Mouse (Mus musculus): ENCODE data around the gene Mfng.

Gene Mfng

DNA sequence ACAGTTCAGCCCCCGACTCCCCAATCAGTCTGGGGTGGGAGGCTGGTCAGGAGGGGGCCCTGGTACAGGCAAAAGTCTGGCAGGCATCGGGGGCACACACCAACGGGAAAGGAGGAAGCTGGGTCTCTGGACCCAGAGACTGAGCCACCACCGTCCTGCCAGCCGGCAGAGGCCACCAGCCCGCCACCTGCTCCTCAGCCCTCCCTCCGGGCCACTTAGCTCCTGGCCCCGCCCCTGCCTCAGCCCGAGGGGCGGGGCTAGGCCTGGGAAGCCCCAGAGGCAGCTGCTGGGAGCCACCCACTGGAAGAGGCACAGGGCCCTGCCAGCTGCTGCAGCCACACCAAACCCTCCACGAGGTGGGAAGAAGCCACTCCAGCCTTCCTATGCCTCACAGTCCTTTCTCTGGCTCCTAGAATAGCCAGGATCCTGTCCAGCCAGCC, at the start of gene Mfng:
TSS of gene Mfng (minus strand) at position 186 of the 440 bp plus-strand sequence.
- in situ Hi-C loops (cut with MboI, MseI) = no loop called here

DNA sequence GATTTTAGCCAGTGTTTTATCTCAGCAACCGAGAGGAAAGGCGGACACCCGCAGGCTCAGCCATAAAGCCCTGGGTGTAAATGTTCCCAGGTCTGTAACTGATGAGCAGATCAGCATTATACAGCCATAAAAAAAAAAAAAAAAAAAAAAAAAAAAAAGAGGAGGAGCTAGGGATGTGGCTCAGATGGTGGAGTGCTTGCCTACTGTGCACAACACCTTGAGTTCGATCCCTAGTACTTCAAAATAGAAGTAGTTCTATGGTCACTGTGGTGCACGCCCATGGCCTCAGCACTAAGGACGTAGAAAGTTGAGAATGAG, 42.8 kb upstream of the Mfng start:
- in situ Hi-C loops (cut with MboI, MseI) = no loop called here

DNA sequence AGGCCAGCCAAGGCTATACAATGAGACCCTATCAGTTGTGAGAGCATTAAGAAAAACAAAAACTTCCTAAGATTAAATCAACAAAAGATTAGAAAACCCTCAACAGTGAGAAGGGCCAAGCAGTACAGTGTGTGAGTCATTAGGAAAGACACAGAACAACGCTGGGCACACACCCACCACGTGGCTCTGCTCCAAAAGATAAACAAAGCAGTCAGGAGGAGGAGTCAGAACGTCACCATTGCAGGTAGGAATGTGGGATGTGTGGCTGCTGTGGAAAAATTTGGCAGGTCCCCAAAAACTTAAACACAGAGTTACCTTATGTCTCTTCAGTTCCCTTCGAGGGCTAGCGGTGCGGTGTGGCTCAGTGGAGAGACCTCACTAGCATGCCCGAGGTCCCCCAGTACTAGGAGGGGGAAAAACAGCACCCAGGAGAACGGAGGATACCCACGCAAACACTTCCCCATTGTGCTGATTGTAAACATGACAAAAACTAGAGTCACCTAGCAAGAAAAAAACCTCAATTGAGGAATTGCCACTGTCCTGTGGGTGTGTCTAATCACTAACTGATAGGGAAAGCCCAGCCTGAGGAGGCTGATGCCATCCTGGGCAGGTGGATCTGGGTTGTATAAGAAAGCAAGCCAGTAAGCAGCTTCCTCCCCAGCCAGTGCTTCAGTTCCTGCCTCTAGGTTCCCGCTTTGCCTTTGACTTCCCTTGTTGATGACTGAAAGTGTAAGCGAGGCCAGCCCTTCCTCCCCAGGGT, 42.2 kb upstream of the Mfng start:
- in situ Hi-C loops (cut with MboI, MseI) = no loop called here

DNA sequence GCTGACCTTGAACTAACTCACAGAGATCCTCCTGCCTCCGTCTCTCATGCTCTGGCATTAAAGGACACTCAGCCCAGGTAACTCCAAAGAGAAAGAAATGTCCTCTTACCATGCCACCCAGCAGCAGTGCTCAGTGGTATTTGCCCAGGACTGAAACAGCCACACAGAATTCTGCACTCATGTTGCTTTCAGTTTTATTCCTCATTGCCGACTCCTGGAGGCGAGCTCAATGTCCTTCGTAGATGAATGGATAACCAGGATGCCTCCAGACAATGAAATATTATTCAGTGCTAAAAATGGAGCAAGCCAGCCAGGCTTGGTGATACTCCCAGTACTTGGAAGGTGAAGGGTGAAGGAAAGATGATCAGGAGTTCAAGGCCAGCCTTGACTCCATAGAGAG, 40.3 kb upstream of the Mfng start:
- in situ Hi-C loops (cut with MboI, MseI) = no loop called here

DNA sequence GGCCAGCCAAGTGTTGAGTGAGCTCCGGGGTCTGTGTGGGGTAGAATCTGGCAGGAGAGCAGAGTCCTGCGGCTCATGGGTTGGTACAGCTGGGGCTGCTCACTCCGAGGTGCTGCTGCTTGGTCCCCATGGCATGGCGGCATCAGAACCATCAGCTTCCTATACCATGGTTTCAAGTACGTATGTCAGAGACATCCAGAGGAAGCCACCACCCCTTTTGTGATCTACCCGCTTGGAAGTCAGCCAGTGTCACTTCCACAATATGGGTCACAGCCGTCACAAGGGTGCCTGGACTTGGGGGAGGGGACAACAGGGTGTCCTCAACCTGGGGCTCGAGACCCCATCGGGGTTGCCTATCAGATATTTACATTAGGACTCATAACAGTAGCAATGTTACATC, 36.9 kb upstream of the Mfng start:
- in situ Hi-C loops (cut with MboI, MseI) = no loop called here

DNA sequence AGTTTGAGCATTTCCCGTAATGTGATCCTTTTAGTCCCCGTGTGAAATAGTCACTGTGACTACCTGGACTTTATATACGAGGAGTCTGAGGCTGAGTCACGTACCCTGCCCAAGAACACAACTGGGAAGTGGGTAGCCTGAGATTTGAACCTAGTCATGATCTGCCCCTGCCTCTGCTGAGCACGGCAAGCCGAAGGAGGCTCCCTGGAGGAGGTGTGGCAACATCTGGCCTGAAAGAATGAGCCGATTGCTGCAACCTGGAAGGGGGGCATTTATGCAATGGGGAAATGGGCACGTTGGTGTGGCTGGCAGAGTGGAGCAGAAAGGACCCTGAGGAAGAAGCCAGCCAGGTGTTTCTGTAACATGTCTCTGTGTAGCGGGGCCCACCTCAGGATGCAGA, 36.5 kb upstream of the Mfng start:
- in situ Hi-C loops (cut with MboI, MseI) = no loop called here

DNA sequence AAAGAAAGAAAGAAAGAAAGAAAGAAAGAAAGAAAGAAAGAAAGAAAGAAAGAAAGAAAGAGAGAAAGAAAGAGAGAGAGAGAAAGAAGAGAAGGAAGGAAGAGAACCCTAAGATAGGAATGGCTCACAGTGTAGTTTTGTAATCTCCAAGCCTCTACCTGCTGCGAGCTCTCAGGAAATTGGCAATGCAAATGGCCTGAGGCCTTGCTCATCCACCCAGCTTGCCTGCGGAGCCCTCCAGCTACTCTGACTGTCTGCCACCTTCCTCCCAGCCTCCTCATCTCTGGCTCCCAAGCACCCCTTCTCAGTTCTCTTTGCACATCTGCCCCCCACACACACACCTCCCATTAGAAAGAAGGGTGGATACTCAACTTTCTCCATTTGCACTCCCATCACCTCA, 35.7 kb upstream of the Mfng start:
- in situ Hi-C loops (cut with MboI, MseI) = no loop called here

DNA sequence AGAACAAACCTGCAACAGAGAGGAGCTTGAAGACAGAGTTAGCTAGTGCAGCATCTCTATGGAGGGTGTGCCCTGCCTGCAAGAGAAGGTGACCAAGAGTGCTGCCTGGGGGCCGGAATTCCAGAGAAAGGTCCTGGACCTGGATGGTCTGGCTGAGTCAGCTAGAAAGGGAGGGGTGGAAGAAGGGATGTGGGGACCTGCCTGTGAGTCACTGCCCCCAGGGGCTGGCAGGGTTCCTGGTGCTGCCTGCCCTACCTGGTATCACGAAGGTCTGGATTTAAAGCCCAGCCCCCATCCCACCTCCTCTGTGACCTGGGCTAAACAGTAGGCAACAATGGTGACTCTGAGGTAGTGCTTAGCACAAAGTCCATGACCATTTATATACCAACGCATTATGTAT, 33.9 kb upstream of the Mfng start:
- in situ Hi-C loops (cut with MboI, MseI) = no loop called here

DNA sequence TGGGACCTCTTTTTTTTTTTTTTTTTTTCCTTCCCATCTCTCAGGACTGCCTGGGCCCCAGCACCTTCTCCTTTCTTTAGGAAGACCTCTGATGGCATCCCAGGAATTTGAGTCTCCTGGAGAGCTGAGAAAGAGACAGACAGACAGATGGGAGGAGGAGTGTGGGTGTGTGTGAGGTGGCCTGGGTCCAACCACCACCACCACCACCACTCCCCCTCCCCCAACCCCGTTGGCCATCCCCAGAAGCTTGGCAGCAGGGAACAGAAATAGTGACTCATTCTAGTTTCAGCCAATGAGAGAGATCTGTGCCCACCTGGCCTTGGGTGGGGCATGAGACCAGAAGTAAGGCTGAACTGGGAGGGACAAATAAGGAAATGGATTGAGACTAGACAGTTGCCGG, 33.3 kb upstream of the Mfng start:
- in situ Hi-C loops (cut with MboI, MseI) = no loop called here

DNA sequence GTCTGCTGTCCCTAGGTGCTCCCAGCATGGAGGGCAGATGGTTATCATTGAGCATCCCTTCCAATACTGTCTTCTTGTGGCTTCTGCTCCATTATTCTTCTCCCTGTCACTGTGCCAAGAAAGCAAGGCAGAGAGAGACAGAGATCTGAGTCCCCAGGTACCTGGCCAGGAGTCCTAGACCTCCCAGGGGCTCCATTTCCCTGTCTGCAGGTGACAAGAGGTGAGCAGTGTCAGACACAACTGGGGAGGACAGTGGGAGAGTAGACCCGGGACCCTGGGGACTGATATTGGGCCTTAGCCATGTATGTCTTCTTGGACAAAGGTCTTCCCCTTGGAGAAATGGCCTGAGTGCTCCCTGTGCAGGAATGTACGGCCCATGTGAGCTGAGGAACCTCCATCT, 32.1 kb upstream of the Mfng start:
- in situ Hi-C loops (cut with MboI, MseI) = no loop called here

DNA sequence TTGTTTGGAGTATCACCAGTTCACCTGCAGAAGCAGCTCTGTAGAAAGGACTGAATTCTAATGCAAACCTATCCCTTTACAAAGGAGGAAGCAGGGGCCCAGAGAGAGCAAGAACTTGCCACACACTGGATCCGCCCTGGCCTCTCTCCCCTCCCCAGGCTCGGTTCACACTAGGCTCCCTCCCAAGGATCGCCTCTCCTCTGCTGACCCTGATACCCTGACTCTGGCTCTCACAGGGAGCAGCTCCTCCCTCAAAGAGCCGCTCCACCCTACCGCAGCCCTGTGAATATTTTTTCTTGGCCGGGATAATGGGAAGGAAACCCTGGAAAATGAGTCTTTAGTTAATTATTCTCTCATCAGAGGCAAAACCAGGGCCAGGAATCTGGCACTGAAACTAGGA, 31.1 kb upstream of the Mfng start:
- in situ Hi-C loops (cut with MboI, MseI) = no loop called here

DNA sequence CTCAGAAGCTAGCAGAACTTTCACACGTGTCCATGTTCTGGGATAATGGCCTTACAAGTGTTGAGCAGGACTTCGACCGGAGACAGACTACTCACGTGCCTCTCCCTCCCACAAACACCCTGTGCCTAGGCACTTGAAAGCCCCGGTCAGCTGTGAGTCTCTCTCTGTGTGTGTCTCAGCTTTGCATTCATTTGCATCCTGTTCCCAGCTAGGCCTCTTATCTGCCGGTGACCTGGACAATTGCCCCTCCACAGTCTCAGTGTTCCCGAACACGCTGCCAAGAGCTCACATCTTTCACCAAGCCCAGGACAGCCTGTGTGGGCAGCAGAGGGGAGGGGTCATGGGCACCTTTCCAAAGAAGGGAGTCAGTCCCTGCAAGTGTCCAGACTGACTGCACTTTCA, 30.2 kb upstream of the Mfng start:
- in situ Hi-C loops (cut with MboI, MseI) = no loop called here

DNA sequence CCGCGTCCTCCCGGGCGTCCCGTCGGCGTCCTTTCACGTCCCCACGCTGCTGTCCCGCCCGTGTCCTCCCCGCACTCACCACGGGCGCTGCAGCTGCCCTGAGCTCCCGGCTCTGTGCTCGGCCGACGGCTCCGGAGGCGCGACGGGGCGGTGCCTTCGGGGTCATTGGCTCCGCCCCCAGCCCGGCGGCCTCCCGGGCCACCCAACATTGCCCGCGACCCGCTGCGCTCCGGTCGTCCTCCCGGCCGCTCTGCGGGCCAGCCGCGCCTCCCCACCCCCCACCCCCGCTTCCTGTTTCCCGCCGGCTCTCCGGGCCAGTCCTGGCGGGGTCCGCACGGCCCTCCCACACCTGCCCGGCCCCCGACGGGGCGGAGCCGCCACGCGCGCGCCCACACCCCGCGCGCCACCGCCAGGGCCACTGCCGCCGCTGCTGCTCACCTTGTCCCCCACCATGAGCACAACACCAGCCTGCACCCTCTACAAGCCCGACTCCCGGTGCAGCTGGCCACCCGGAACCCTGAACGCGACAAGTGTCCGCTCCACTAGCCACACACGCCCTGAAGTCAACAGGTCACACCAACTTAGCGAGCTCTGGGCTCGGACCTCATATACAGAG, 29.6 kb upstream of the Mfng start, which contains the start of gene Card10:
TSS of gene Card10 (minus strand) at position 267 of the 616 bp plus-strand sequence.
- in situ Hi-C loops (cut with MboI, MseI) = no loop called here

DNA sequence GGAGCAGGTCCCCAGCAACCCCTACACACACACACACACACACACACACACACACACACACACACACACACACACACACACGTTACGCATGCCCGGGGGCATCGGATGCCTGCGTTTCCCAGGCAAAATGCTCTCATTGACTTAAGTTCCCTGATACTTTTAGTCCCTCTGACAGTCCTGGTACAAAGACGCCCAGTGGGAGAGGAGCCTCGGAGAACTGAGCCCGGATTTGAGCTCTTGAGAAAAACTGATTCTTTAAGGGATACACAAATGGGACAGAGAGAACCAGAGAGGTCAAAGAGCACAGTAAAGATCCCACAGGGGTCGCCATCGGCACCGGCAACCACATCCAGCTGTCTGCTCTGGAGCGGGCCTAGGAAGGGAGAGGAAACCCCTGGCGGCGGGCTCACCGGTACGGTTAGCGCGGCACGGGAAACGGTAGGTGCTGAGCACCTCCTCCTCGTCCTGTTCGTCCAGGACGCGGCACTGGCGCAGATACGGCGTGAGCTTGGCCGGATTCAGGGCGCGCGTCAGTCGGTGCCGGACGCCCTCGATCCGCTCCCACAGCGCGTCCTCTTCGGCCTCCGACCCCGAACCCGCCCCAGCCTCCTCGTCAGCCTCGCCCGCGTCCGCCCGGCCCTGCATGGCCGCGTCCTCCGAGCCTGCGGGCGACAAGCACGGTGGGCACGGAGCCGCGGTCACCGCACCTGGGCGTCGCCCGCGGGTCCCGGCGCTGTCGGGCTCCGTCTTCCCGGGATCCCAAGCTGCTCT, 28.9 kb upstream of the Mfng start:
- in situ Hi-C loops (cut with MboI, MseI) = no loop called here

DNA sequence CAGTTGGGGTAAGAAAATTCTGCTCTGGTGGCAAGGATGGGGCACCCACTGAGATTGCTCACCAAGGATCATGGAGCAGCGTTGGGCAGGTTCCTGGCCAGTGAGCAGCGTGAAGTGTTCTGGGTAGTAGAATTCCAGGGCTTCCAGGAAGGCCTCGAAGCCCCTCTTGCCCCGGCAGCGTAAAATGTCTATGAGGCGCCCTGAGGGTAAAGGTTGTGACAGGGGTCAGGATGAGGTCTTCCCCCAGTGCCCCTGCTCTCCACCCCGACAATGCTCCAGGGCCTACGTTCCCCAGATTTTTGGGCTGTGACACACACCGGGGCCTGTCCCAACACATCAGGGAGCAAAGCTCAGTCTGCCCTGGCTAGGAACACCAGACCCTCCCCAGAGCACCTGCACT, 28.3 kb upstream of the Mfng start:
- in situ Hi-C loops (cut with MboI, MseI) = no loop called here

DNA sequence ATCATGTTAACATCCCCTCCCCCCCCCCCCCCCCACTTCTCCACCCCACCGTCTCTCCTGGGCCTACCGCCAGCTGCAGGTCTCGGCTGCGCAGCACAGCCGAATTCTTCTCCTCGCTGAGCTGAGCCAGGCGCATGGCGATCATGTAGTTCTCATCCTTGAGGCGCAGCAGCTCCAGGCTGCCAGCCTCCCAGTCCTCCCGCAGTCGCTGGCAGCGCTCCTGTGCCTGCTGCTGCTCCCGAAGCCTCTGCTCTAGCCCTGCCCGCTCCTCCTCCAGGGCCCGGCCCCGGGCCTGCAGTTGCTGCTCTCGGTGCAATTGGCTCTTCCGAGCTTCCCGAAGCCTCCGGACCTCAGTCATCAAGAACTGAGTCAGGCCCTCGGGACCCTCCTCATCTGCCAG, 25.8 kb upstream of the Mfng start:
- in situ Hi-C loops (cut with MboI, MseI) = no loop called here

DNA sequence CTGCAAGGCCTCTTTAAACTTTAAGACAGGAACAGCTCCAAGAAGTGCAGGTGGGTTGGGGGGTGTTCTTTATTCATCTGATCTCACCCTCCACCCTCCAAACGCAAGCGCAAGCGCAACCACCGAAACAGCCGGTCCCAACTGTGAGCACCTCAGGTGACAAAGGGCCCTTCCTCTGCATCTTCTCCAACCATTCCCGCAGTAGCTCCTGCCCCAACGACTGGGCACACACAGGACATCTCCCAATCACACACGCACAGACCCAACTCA, 23.7 kb upstream of the Mfng start:
- in situ Hi-C loops (cut with MboI, MseI) = no loop called here

DNA sequence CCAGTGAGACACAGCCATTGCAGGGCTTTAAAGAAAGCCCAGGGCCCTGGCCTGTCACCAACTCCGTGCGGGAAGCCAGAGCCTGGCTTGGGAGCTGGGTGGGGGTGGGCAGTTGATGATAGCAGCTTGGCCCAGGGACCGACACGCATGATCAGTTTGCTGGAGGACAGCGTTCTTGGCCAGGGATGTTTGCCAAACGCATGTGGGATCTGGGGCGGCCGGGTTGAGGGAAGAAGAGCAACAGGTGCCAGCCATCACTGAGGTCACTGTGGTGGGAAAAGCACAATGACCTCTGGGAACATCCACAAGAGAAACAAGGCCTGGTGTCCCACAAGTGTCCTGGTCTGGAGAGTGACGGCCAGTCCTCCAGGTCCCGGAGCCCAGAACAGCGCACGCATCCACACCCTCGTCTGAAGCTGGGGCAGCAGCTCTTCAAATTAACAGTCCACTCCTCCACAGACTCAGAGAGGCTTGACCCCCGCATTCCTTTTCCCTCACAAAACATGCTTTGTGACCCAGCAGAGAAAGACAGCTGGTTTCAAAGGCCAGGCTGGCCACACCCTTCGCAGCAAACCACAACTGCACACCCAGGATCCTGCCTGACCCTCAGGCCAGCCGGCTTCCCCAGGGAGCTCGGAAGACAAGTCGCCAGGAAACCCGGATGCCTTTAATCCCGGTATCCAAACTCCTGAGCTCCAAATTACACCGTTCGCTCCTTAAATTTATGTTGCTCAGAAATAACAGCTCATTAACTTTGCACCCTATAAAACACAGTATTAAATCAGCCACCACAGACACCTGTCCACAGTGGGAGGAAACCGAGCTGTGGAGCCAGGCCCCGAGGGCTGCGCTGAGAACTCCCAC, 23.2 kb upstream of the Mfng start:
- in situ Hi-C loops (cut with MboI, MseI) = no loop called here

DNA sequence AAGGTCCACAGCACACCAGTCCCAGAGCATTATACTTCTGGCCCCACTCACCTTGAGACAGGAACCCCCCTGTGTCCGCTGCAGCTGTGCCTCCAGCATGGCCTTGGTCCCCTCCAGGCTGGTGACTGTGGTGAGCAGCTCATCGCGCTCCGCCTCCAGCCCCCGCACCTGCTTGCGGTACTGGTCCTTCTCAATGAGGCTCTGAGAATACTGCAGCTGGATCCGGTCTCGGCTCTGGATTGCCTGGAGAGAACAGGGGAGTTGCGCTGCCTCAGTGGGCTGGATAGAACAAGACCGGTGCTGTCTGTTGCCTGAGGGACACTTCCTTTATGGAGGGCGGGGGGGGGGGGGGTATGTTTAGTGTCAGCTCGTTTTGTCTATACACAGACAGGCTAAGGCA, 17.7 kb upstream of the Mfng start:
- in situ Hi-C loops (cut with MboI, MseI) = no loop called here

DNA sequence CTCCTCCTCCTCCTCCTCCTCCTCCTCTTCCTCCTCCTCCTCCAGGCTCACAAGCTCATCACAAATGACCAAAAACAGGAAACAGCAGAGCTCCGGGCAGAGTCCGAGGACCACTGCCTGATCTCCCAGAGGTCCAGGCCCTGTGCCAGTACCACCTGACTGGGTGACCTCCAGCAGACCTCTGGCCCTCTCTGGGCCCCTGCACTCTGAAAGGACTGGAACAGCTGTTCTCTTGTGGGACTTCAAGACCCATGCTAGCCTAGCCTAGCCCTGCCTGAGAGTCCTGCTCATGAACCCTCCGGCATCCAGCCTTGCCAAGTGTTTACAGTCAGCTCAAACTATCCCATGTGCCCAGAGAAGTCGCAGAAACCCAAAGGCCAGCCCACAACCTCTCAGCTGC, 17.2 kb upstream of the Mfng start:
- in situ Hi-C loops (cut with MboI, MseI) = no loop called here

DNA sequence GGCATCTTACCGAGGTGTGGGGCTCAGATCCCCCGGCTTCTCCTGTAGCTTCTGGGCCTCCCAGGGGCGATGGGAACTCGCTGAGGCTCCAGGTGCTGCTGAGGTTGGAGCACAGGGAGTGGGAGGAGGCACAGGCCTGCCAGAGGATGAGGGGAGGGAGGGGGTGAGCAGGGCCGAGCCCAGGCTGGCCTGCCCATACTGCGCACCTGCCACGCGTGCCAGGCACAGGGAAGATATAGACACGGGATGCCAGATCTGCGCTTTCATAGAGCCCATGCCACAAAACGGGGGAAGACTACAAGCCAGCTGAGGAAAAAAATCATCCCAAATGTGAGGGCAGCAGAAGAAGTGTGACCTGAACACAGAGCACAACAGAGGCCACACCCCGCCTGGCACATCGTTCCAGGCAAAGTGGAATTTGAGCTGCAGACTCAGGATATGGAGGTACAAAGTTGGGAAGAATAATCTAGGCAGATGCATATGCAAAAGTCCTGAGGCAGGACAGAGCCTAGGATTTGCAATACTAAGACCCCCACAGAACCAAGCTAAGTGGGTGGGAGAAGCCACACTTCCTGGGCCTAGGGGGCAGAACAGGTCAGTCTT, 16.5 kb upstream of the Mfng start:
- in situ Hi-C loops (cut with MboI, MseI) = no loop called here

DNA sequence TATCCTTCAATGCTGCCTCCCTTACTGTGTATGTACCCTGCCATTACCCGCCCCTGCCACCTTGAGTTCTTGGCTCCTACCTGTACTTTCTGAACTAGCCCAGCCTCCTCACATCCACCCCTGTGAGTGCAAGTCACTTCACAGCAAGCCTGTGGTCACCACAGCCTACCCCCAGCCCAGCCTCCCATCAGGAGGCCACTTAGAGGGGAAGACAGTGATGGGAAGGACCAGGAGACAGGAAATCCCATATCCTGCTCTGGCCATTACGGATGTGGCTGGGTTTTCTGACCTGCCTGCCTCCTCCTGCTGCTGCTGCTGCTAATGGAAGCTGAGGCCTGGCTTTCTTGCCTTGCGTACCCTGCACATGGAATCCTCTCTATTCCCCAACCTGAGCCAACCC, 14.8 kb upstream of the Mfng start:
- in situ Hi-C loops (cut with MboI, MseI) = no loop called here
